Mouse (Mus musculus) G1E (cell line): ENCODE data around the gene Vsig8.

Source experiments
- CTCF ChIP-seq: IDR thresholded peaks from 2 replicates; pipeline ENCODE4 v1.5.1; 2012; ENCODE audit warnings: low read depth, low read length, inconsistent platforms, mixed read lengths
- GATA1 ChIP-seq: IDR thresholded peaks from 2 replicates; pipeline ENCODE4 v1.6.1; 2012; ENCODE audit warnings: borderline replicate concordance, low read length, inconsistent platforms, mixed read lengths
- POLR2AphosphoS5 ChIP-seq: IDR thresholded peaks from 2 replicates; pipeline ENCODE4 v1.6.1; 2012; ENCODE audit warnings: low read depth, low read length, inconsistent platforms; ENCODE audit not compliant: insufficient replicate concordance
- TAL1 ChIP-seq: conservative IDR thresholded peaks from 2 replicates; pipeline ENCODE4 v1.6.1; 2012; ENCODE audit warnings: low read depth, low read length, inconsistent platforms, mixed read lengths

DNA sequence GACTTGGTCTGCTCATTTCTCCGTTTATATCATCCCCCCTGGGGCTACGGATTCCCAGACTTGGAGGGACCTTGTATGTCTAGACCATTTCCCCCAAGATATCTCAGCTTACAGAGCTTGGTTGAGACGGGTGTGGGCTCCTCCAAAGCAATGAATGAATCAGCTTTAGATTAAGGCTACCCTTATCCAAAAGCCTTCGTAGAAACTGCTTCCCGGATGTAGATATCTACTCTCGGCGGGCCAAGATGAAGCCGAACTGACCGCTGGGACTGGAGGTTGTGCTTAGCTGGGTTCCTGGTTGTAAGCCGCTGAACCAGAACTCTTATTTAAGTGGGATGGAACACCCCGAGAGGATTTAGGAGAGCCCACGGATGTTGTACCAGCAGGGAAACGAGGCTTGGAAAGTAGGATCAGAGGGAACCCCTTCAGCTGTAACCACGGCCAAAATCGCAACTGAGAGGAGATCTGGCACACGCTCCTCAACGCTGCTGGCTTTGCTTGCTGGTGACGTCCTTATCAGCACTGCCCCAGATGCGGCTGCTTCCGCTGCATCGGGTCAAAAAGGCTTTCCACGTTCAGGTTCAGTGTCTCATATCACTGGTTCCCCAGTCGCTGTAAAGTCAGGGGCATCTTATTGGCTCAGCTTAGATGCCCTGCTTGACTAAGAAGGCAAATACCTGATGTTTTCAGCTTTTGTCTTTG lies 29.2 kb upstream of the Vsig8 start:
- TF ChIP-seq CTCF (no peak), GATA1 (no peak), TAL1 (no peak), POLR2AphosphoS5 (no peak)
